Mouse (Mus musculus) stomach, postnatal 0 days (tissue): ENCODE results near the gene Map1b. TPM values are rescaled to one million over a fixed set of nuclear protein-coding genes. Genes with fewer than 3 reads are reported as not detected.
A peak's percentile ranks its signal among the peaks of the same experiment; 100 is the strongest.

Source experiments
- ATAC-seq: fragments of 200-750 bp; cut with Nextera tagmentation; 2 replicates; pipeline ENCODE4 v1.8.0; 2017; ENCODE audit not compliant: low FRiP score, low TSS enrichment
- DNase-seq: peaks from one replicate; pipeline ENCODE4 v3.0.0-alpha.2; 2016; ENCODE audit warnings: low spot score
- H3K27ac ChIP-seq: fragments of 300-500 bp; sonication (generic); replicated peaks from 2 replicates; pipeline ENCODE4 v1.5.1; 2014; ENCODE audit warnings: mild to moderate bottlenecking, control low read depth
- H3K27me3 ChIP-seq: fragments of 300-500 bp; sonication (generic); 2 replicates; pipeline ENCODE4 v1.6.1; 2014; ENCODE audit warnings: low read length; ENCODE audit not compliant: control insufficient read depth, insufficient read depth
- H3K36me3 ChIP-seq: fragments of 300-500 bp; sonication (generic); 2 replicates; pipeline ENCODE4 v1.6.1; 2014; ENCODE audit warnings: low read length, mixed read lengths; ENCODE audit not compliant: control insufficient read depth, insufficient read depth
- H3K4me1 ChIP-seq: fragments of 300-500 bp; sonication (generic); replicated peaks from 2 replicates; pipeline ENCODE4 v1.6.1; 2014; ENCODE audit warnings: antibody characterized with exemption; ENCODE audit not compliant: control insufficient read depth, insufficient read depth
- H3K4me2 ChIP-seq: fragments of 300-500 bp; sonication (generic); replicated peaks from 2 replicates; pipeline ENCODE4 v1.6.1; 2014; ENCODE audit warnings: low read depth, mild to moderate bottlenecking, control low read depth, moderate library complexity
- H3K4me3 ChIP-seq: fragments of 300-500 bp; sonication (generic); 2 replicates; pipeline ENCODE4 v1.5.1; 2014; ENCODE audit warnings: low read depth, low read length, control low read depth
- H3K9ac ChIP-seq: fragments of 300-500 bp; sonication (generic); 2 replicates; pipeline ENCODE4 v1.6.1; 2014; ENCODE audit warnings: mild to moderate bottlenecking, low read length, control low read depth, mixed read lengths
- H3K9me3 ChIP-seq: fragments of 300-500 bp; sonication (generic); 2 replicates; pipeline ENCODE4 v1.6.1; 2016; ENCODE audit warnings: low read length; ENCODE audit not compliant: control insufficient read depth
- CTCF ChIP-seq: IDR thresholded peaks from 2 replicates; pipeline ENCODE4 v1.5.1; 2016; ENCODE audit warnings: antibody characterized with exemption, low read depth, mild to moderate bottlenecking, moderate library complexity
- EP300 ChIP-seq: optimal IDR thresholded peaks from 2 replicates; pipeline ENCODE3; 2016; ENCODE audit warnings: antibody characterized with exemption
- WGBS: fragments of 180-500 bp; shearing (Covaris S2); extraction: QIAGEN DNeasy Blood & Tissue Kit; methylation state at CpG from one replicate; pipeline ENCODE4 v1.1.7; 2014; 5-methylcytosine and 5-hydroxymethylcytosine counted together
- polyA plus RNA-seq: library from polyadenylated mRNA; unstranded; fragments of >200 nt; fragmentation: Nextera tagmentation; extraction: Ambion mirVana; gene quantifications from 2 replicates; pipeline ENCODE4 v1.2.1, GENCODE M21; 2015

The Map1b gene
- polyA plus RNA-seq, 1 experiment from 2014 or later: 63.8 TPM

- Histone ChIP-seq H3K27ac (no peak overlapping the region), H3K9ac (no peak overlapping the region), H3K27me3 (no peaks in the 10 kb centered on the region), H3K4me1 (no peaks in the 10 kb centered on the region), H3K9me3 (no peaks in the 10 kb centered on the region), H3K36me3 (0 out of 2 replicates have a peak, but pooled peaks cover 2% of the 10 kb centered on the region), H3K4me3 (no peak overlapping the region), H3K4me2 (no peak overlapping the region)
- peak; percentile 51; the same call in 1 of the 2 replicates for ATAC-seq
- TF ChIP-seq CTCF (no peak), EP300 (peak; percentile 45)
- WGBS: 66% methylated on average over 12 of the region's 12 CpGs
- DNase-seq: peak; percentile 34
Observed at GRCm38 (mm10) chr13:99458658-99459386, 57.5 kb downstream of the Map1b start.

- no peak overlapping the region for H3K27ac ChIP-seq
- no peaks in the 10 kb centered on the region for H3K36me3 ChIP-seq
- no peak overlapping the region for H3K4me3 ChIP-seq
- no peaks in the 10 kb centered on the region for H3K27me3 ChIP-seq
- H3K4me1 ChIP-seq: no peaks in the 10 kb centered on the region
- no peak overlapping the region for H3K9ac ChIP-seq
- no peak for TF ChIP-seq EP300
- no peak for TF ChIP-seq CTCF
- WGBS: 84% methylated on average over 7 of the region's 7 CpGs
- no peak for ATAC-seq
- DNase-seq: no peak
- H3K9me3 ChIP-seq: no peaks in the 10 kb centered on the region
- H3K4me2 ChIP-seq: no peak overlapping the region
Observed at GRCm38 (mm10) chr13:99454977-99455376, 61.4 kb downstream of the Map1b start.

GRCm38 (mm10) chr13:99452444-99452843, 63.9 kb downstream of the Map1b start:
- 79% methylated on average over 3 of the region's 3 CpGs for WGBS
- Histone ChIP-seq H3K4me2 (no peak overlapping the region), H3K36me3 (no peaks in the 10 kb centered on the region), H3K9ac (no peak overlapping the region), H3K9me3 (no peaks in the 10 kb centered on the region), H3K4me1 (no peaks in the 10 kb centered on the region), H3K27me3 (no peaks in the 10 kb centered on the region), H3K4me3 (no peak overlapping the region), H3K27ac (no peak overlapping the region)
- DNase-seq: no peak
- no peak for TF ChIP-seq EP300
- TF ChIP-seq CTCF: no peak
- no peak for ATAC-seq

GRCm38 (mm10) chr13:99451276-99451675, 65.1 kb downstream of the Map1b start:
- Histone ChIP-seq H3K9ac (no peak overlapping the region), H3K4me2 (no peak overlapping the region), H3K27ac (no peak overlapping the region), H3K27me3 (no peaks in the 10 kb centered on the region), H3K4me1 (no peaks in the 10 kb centered on the region), H3K36me3 (no peaks in the 10 kb centered on the region), H3K9me3 (no peaks in the 10 kb centered on the region), H3K4me3 (no peak overlapping the region)
- no peak for ATAC-seq
- no peak for DNase-seq
- TF ChIP-seq EP300 (no peak), CTCF (no peak)
- WGBS: 76% methylated on average over 5 of the region's 5 CpGs

- WGBS: 61% methylated on average over 7 of the region's 7 CpGs
- Histone ChIP-seq H3K27ac (no peak overlapping the region), H3K4me2 (no peak overlapping the region), H3K9me3 (no peaks in the 10 kb centered on the region), H3K4me1 (no peaks in the 10 kb centered on the region), H3K9ac (no peak overlapping the region), H3K36me3 (no peaks in the 10 kb centered on the region), H3K27me3 (no peaks in the 10 kb centered on the region), H3K4me3 (no peak overlapping the region)
- DNase-seq (no peak), ATAC-seq (no peak)
- TF ChIP-seq EP300 (no peak), CTCF (no peak)
Observed at GRCm38 (mm10) chr13:99450766-99451165, 65.6 kb downstream of the Map1b start.

- TF ChIP-seq CTCF: no peak
- TF ChIP-seq EP300: no peak
- H3K27me3 ChIP-seq: no peaks in the 10 kb centered on the region
- no peak overlapping the region for H3K4me3 ChIP-seq
- 73% methylated on average over 4 of the region's 4 CpGs for WGBS
- no peaks in the 10 kb centered on the region for H3K4me1 ChIP-seq
- H3K9me3 ChIP-seq: no peaks in the 10 kb centered on the region
- H3K4me2 ChIP-seq: no peak overlapping the region
- H3K9ac ChIP-seq: no peak overlapping the region
- DNase-seq (no peak), ATAC-seq (no peak)
- no peak overlapping the region for H3K27ac ChIP-seq
- no peaks in the 10 kb centered on the region for H3K36me3 ChIP-seq
Observed at GRCm38 (mm10) chr13:99449547-99449946, 66.8 kb downstream of the Map1b start.
